Mouse (Mus musculus): ENCODE measurements around the gene Tas2r138. TPM values are rescaled to one million over a fixed set of nuclear protein-coding genes. Genes with fewer than 3 reads are reported as not detected.
"Not testable (repeated sequence)": the region's sequence is repeated elsewhere in the genome, so short reads cannot be mapped to it uniquely, and the experiment has no call there.

Gene Tas2r138
- not detected for total RNA-seq (2021)
- long read RNA-seq, experiment 1 = 0 reads
- long read RNA-seq, experiment 2 = 0 reads

- no peak for DNase-seq
Measured at GRCm38 (mm10) chr6:40613260-40613852, at the start of gene Tas2r138. TSS of gene Tas2r138 (minus strand) at chr6:40613310.

DNA sequence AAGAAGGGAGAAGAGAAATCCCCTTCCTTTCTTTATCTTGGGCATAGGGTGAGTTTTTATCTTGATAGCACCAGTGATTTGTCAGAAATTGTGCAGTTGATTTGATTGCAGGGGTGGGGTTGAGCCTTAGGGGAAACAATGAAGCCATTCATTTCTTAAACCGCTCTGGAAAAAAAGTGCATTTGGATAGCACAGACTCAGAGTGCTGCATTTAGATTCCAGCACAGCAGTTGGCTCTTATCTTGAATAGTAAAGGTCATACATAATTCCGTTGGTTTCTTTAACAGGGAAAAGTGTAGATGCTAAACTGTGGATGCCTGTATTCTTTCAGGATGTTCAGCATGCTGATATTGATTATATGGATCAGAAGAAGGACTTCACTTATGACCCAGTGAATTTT lies 47.8 kb upstream of the Tas2r138 start:
- DNase-seq = no peak

DNA sequence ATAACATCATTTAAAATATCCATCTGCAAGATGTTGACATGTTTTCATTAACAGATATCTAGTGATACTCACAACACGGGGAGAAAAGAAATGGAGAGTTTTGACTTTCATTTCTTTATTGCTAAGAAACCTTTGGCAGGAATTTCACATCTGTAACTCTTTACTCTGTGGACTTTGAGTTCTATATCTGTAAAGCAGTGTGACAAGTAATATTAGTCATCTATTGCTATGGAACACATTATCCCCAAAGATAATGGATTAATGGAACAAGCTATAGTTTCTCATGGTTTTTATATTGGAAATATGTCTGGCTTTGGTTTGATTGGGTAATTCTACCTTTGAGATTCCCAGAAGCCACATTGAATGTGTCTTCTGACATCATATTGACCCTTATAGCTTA lies 37.8 kb upstream of the Tas2r138 start:
- no peak for DNase-seq

DNA sequence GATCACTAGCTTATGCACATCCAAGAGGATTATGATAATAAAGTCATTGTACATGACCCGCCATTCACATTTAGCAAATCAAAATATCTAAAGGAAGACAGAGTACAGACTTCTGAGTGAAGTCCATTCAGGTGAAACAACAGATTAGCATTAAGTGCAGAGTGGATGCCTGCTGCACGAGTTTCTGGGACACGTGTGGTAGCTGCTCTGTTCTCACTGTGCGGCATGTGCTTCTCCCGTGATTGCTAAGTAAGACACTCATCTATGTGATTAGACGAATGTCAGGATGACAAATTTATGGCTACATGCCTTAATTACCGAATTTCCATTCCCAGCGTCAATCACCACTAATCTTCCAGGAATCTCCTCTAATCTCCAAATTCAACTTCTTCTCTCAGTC lies 32.6 kb upstream of the Tas2r138 start:
- no peak for DNase-seq

DNA sequence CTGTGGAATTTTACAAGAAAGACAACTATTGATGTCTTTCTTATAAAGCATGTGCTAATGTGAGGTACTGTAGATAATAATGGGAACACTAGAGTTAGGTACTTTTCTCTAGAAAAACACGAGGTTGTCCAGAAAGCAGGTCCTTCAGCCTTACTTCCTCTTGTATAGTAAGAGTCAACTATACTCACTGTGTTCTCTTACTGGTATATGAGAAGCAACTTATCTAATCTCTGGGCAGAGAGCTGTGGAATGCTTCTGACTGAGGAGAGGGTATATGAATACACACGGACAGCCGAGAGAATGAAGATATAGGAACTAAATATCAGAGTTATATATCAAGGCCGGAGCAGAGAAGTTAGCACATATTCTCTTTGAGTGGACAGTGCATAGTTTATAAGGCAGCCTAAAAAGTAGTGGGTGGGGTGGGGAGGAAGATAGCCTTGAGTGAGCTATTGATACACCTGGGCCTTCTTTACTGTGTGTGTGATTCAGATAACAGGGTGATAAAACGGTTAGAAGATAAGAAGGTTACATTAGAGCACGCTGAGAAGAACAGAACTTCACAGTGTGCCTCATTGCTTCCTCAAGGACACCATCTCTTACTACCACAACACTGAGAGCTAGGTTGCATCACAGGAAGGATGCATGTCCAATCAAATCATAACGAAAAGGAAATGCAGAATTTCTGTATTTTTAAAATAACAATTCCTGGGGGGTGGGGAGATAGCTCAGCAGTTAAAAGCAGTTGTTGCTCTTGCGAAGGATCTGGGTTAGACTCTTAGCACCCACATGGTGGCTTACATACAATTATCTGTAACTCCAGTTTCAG lies 27.8 kb upstream of the Tas2r138 start:
- no peak for DNase-seq

DNA sequence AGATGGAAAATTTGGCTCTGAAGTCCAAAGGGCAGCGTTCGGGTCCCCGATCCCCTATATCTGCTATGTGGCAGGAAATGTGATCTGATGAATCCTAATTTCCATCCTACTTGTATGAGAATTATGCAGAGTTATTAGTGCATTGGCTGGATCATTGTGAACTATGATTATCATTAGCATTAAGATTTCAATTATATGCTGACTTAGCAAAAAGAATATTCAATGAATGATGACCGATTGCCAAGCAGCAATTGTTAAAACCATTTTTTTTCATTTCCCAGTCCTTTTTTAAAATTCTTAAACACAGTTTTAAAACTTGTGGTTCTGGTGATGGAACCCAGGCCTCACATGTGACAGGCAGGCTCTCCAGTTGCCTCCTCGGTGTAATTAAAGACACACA lies 24.6 kb upstream of the Tas2r138 start:
- DNase-seq = no peak

GRCm38 (mm10) chr6:40635559-40635958 lies 22.4 kb upstream of the Tas2r138 start:
- DNase-seq = no peak

DNA sequence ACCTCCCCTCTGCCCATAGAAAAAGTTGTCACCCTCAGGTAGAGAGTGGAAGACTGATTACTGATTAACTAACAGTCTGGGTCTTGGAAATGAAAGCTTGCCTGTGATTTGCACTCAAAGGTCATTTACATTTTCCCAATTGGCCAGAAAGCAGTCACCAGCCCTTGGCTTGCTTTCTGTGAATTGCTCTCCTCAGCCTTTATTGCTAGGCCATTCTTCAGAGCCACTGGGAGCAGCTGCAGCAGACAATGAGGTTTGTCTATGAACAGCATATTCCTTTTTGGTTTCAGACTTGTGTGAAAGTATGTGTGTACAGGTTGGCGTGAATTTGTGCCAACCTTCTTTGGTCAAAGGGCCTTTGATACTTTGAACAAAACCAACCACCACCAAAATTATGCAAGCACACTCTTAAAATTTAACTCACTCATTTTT lies 21.5 kb upstream of the Tas2r138 start:
- no peak for DNase-seq

GRCm38 (mm10) chr6:40628406-40629000 lies 15.4 kb upstream of the Tas2r138 start, which contains the start of gene Mgam:
TSS of gene Mgam (plus strand) at chr6:40628831.
- no peak for DNase-seq

- no peak for DNase-seq
Measured at GRCm38 (mm10) chr6:40626111-40626510, 13.0 kb upstream of the Tas2r138 start.

- peak; percentile 77 to 79 for DNase-seq
Measured at GRCm38 (mm10) chr6:40617965-40618364, 4.9 kb upstream of the Tas2r138 start.

DNA sequence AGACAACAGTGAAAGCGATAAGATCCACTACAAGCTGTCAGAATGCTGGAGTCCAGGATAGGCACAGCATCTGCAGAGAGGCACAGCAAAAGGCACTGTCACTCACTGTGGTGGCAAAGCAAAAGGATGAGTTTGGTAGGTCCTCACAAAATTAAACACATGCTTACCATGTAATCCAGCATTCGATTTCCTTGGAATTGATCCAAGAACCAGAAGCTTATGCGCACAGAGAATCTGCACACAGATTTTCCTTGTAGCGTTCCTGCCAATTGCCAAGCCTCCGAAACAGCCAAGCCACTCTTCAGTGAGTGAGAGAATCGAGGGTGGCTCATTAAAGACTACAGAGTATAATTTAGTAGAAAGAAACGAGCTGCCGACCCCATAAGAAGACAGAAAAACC lies 2.9 kb downstream of the Tas2r138 start:
- DNase-seq = no peak

GRCm38 (mm10) chr6:40607431-40607830 lies 5.7 kb downstream of the Tas2r138 start:
- peak; percentile 64 to 67 for DNase-seq

- not testable (repeated sequence) for DNase-seq
Measured at GRCm38 (mm10) chr6:40598546-40598945, 14.6 kb downstream of the Tas2r138 start.

DNA sequence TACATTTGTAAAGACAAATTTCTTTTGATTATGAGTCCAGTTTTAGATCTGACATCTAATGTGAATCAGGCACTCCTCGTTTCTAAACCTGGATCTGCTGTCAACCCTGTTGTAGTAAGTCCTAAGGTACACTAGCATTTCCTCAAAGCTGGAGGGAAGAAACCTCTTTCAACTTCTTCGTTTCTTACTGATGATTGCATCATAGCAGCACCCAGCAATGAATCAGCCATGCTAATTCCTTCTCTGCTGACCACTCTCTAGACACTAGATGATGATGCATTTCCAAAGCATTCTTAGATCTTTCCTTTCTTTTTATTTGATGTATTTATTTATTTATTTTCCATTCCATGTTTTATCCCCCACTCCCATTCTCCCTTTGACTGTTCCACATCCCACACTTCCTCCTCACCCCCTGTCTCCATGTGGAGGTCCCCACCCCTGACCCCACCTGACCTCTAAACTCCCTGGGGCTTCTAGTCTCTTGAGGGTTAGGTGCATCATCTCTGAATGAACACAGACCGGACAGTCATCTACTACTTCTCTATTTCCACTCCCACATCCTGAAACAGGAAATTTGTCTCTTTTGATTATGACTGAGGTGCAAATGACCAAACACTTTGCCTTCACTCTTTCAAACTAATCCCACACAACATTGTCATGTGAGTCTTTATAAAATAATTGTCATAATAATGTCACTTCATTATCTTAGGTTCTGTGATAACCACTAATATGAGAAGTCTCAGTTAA lies 18.1 kb downstream of the Tas2r138 start:
- no peak for DNase-seq

- no peak for DNase-seq
Measured at GRCm38 (mm10) chr6:40588346-40588745, 24.8 kb downstream of the Tas2r138 start.

- no peak for DNase-seq
Measured at GRCm38 (mm10) chr6:40585645-40586044, 27.5 kb downstream of the Tas2r138 start, which contains the start of gene Clec5a. TSS of gene Clec5a (minus strand) at chr6:40585821.

DNA sequence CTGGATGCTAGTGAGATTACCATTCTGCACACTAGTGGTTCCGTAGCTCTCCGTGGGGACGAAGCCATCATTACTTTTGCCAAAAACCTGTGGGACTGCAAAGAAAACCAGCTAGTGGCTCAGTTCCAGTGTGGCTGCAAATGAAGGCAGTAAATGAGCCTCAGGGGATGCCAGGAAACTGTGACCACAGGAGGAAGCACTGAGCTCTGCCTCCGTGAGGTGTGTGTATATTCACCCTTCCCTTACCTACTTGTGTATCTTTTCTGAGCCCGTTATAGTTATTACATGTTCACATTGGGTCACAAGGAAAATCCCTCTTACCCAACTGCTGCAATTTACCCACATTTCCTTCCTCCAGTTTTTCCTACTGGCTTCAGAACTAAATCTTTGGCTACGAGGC lies 28.8 kb downstream of the Tas2r138 start:
- DNase-seq = no peak

GRCm38 (mm10) chr6:40576305-40576704 lies 36.8 kb downstream of the Tas2r138 start:
- DNase-seq = no peak

DNA sequence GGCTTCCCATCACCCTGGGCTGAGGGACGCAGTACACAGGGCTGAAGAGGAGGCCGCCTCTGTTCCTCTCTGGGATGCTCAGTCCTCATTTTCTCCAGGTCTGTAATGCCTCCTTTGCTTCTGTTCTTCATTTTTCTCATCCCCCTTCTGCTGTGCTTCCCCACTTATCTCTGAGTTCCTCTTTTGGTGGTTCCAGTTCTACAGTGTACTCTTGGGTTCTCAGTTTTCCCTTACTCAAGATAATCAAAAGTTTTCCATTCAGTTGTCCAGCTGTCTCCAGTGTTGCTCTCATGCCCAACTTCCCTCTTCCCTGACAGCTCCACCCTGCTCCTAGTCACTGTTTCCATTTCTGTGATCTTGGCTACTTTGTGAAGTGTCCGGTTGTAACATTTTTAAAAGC lies 39.5 kb downstream of the Tas2r138 start:
- no peak for DNase-seq

DNA sequence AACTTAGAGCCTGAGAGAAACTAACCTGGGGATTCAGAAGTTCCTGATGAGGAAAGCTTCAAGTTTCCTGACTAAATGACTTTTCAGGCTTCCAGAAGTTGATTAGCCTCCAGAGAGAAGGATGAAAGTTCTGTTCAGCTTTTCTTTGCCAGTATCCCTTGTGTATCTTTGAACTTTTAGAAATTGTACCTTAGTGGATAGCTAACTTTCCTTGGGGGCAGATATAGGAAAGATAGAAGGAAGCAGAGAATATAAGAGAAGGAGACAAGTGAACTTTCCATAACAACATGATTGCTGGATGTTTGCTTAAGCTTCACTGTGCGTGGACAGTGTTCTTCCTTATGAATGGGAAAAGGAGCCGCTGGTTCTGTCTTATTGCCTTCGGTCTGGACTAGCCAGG lies 43.9 kb downstream of the Tas2r138 start, which contains the start of gene Olfr460:
Gene Olfr460, plus strand, starts transcription at position 301 of the 400 bp plus-strand sequence.
- DNase-seq = no peak

Measured in adrenal gland, postnatal 36 days (tissue).